Mouse (Mus musculus): Measurements from ENCODE around the gene Reep1. TPM values are rescaled to one million over a fixed set of nuclear protein-coding genes. Genes with fewer than 3 reads are reported as not detected.

Gene Reep1
- polyA plus RNA-seq, 1 experiment = 82.1 TPM

GRCm38 (mm10) chr6:71791771-71792170 is 84.4 kb downstream of the Reep1 start:
- Histone ChIP-seq H3K27ac (ENCODE audit: insufficient read depth, low read length) (no peak overlapping the region), H3K4me1 (ENCODE audit: control insufficient read depth, insufficient read depth, low read length) (no peaks in the 10 kb centered on the region), H3K27me3 (ENCODE audit: control insufficient read depth, insufficient read depth, low read length) (no peaks in the 10 kb centered on the region), H3K4me3 (replicated peaks; ENCODE audit: insufficient read depth, low read depth, low read length) (no peak overlapping the region)
- TF ChIP-seq POLR2A (IDR thresholded peaks at IDR 0.05; ENCODE audit: borderline replicate concordance, insufficient read depth, low read length) (no peak), CTCF (IDR thresholded peaks at IDR 0.05; ENCODE audit: borderline replicate concordance, insufficient read depth, low read depth, low read length) (no peak)
- WGBS = 80% methylated on average over 6 of the region's 6 CpGs
- no peak for DNase-seq

- H3K27me3 ChIP-seq (ENCODE audit: control insufficient read depth, insufficient read depth, low read length) = no peaks in the 10 kb centered on the region
- DNase-seq = no peak
- H3K27ac ChIP-seq (ENCODE audit: insufficient read depth, low read length) = no peak overlapping the region
- no peak overlapping the region for H3K4me3 ChIP-seq (replicated peaks; ENCODE audit: insufficient read depth, low read depth, low read length)
- 63% methylated on average over 3 of the region's 3 CpGs for WGBS
- H3K4me1 ChIP-seq (ENCODE audit: control insufficient read depth, insufficient read depth, low read length) = peaks cover 22% of the 10 kb centered on the region
- TF ChIP-seq POLR2A (IDR thresholded peaks at IDR 0.05; ENCODE audit: borderline replicate concordance, insufficient read depth, low read length) (no peak), CTCF (IDR thresholded peaks at IDR 0.05; ENCODE audit: borderline replicate concordance, insufficient read depth, low read depth, low read length) (no peak)
Measured at GRCm38 (mm10) chr6:71799391-71799790, 92.0 kb downstream of the Reep1 start.

- no peak overlapping the region for H3K27ac ChIP-seq (ENCODE audit: insufficient read depth, low read length)
- WGBS = 25% methylated on average over 7 of the region's 7 CpGs
- peaks cover 22% of the 10 kb centered on the region for H3K4me1 ChIP-seq (ENCODE audit: control insufficient read depth, insufficient read depth, low read length)
- TF ChIP-seq POLR2A (IDR thresholded peaks at IDR 0.05; ENCODE audit: borderline replicate concordance, insufficient read depth, low read length) = no peak
- no peak for TF ChIP-seq CTCF (IDR thresholded peaks at IDR 0.05; ENCODE audit: borderline replicate concordance, insufficient read depth, low read depth, low read length)
- no peaks in the 10 kb centered on the region for H3K27me3 ChIP-seq (ENCODE audit: control insufficient read depth, insufficient read depth, low read length)
- H3K4me3 ChIP-seq (replicated peaks; ENCODE audit: insufficient read depth, low read depth, low read length) = no peak overlapping the region
- DNase-seq = no peak
Measured at GRCm38 (mm10) chr6:71801011-71801713, 93.8 kb downstream of the Reep1 start.

- TF ChIP-seq CTCF (IDR thresholded peaks at IDR 0.05; ENCODE audit: borderline replicate concordance, insufficient read depth, low read depth, low read length) (no peak), POLR2A (IDR thresholded peaks at IDR 0.05; ENCODE audit: borderline replicate concordance, insufficient read depth, low read length) (no peak)
- WGBS = 34% methylated on average over 10 of the region's 10 CpGs
- Histone ChIP-seq H3K27me3 (ENCODE audit: control insufficient read depth, insufficient read depth, low read length) (no peaks in the 10 kb centered on the region), H3K4me3 (replicated peaks; ENCODE audit: insufficient read depth, low read depth, low read length) (no peak overlapping the region), H3K4me1 (ENCODE audit: control insufficient read depth, insufficient read depth, low read length) (peaks cover 22% of the 10 kb centered on the region), H3K27ac (ENCODE audit: insufficient read depth, low read length) (no peak overlapping the region)
- DNase-seq = no peak
Measured at GRCm38 (mm10) chr6:71801714-71802094, 94.3 kb downstream of the Reep1 start.

- no peak for DNase-seq
- Histone ChIP-seq H3K27me3 (ENCODE audit: control insufficient read depth, insufficient read depth, low read length) (no peaks in the 10 kb centered on the region), H3K4me3 (replicated peaks; ENCODE audit: insufficient read depth, low read depth, low read length) (no peak overlapping the region), H3K4me1 (ENCODE audit: control insufficient read depth, insufficient read depth, low read length) (peaks cover 22% of the 10 kb centered on the region), H3K27ac (ENCODE audit: insufficient read depth, low read length) (peak overlapping the region; percentile 20; the same call in 1 of the 2 replicates)
- TF ChIP-seq CTCF (IDR thresholded peaks at IDR 0.05; ENCODE audit: borderline replicate concordance, insufficient read depth, low read depth, low read length) (no peak), POLR2A (IDR thresholded peaks at IDR 0.05; ENCODE audit: borderline replicate concordance, insufficient read depth, low read length) (no peak)
- 48% methylated on average over 1 of the region's 1 CpGs for WGBS
Measured at GRCm38 (mm10) chr6:71803609-71804008, 96.2 kb downstream of the Reep1 start.

- DNase-seq = peak; percentile 69 to 80
- Histone ChIP-seq H3K4me1 (ENCODE audit: control insufficient read depth, insufficient read depth, low read length) (peaks cover 22% of the 10 kb centered on the region), H3K27ac (ENCODE audit: insufficient read depth, low read length) (peak overlapping the region; percentile 20; the same call in 1 of the 2 replicates), H3K4me3 (replicated peaks; ENCODE audit: insufficient read depth, low read depth, low read length) (no peak overlapping the region), H3K27me3 (ENCODE audit: control insufficient read depth, insufficient read depth, low read length) (no peaks in the 10 kb centered on the region)
- 16% methylated on average over 12 of the region's 12 CpGs for WGBS
- no peak for TF ChIP-seq POLR2A (IDR thresholded peaks at IDR 0.05; ENCODE audit: borderline replicate concordance, insufficient read depth, low read length)
- TF ChIP-seq CTCF (IDR thresholded peaks at IDR 0.05; ENCODE audit: borderline replicate concordance, insufficient read depth, low read depth, low read length) = peak; percentile 97
Measured at GRCm38 (mm10) chr6:71804061-71804829, 96.9 kb downstream of the Reep1 start.

GRCm38 (mm10) chr6:71806713-71807112 is 99.4 kb downstream of the Reep1 start:
- H3K4me3 ChIP-seq (replicated peaks; ENCODE audit: insufficient read depth, low read depth, low read length) = no peak overlapping the region
- H3K4me1 ChIP-seq (ENCODE audit: control insufficient read depth, insufficient read depth, low read length) = peaks cover 8% of the 10 kb centered on the region
- DNase-seq = no peak
- no peaks in the 10 kb centered on the region for H3K27me3 ChIP-seq (ENCODE audit: control insufficient read depth, insufficient read depth, low read length)
- no peak overlapping the region for H3K27ac ChIP-seq (ENCODE audit: insufficient read depth, low read length)
- TF ChIP-seq CTCF (IDR thresholded peaks at IDR 0.05; ENCODE audit: borderline replicate concordance, insufficient read depth, low read depth, low read length) = no peak
- no peak for TF ChIP-seq POLR2A (IDR thresholded peaks at IDR 0.05; ENCODE audit: borderline replicate concordance, insufficient read depth, low read length)
- 85% methylated on average over 1 of the region's 1 CpGs for WGBS

GRCm38 (mm10) chr6:71809890-71810289 is 102.5 kb downstream of the Reep1 start:
- H3K4me1 ChIP-seq (ENCODE audit: control insufficient read depth, insufficient read depth, low read length) = no peaks in the 10 kb centered on the region
- no peak for DNase-seq
- 93% methylated on average over 9 of the region's 9 CpGs for WGBS
- no peak overlapping the region for H3K4me3 ChIP-seq (replicated peaks; ENCODE audit: insufficient read depth, low read depth, low read length)
- no peak for TF ChIP-seq POLR2A (IDR thresholded peaks at IDR 0.05; ENCODE audit: borderline replicate concordance, insufficient read depth, low read length)
- TF ChIP-seq CTCF (IDR thresholded peaks at IDR 0.05; ENCODE audit: borderline replicate concordance, insufficient read depth, low read depth, low read length) = no peak
- no peaks in the 10 kb centered on the region for H3K27me3 ChIP-seq (ENCODE audit: control insufficient read depth, insufficient read depth, low read length)
- H3K27ac ChIP-seq (ENCODE audit: insufficient read depth, low read length) = no peak overlapping the region

Data from cerebellum, adult 2 months (tissue).